Mouse (Mus musculus) forelimb bud, embryonic 11.5 days (tissue): Measurements from ENCODE around the gene Ifi211.
"Not testable (repeated sequence)": the region's sequence is repeated elsewhere in the genome, so short reads cannot be mapped to it uniquely, and the experiment has no call there.

Source experiments
- DNase-seq: peaks from one replicate; pipeline ENCODE4 v3.0.0-alpha.2; 2012; ENCODE audit warnings: low read depth, low spot score

The Ifi211 gene

GRCm38 (mm10) chr1:173912548-173913255, at the start of gene Ifi211:
Gene Ifi211 (minus strand): TSS chr1:173913046.
- not testable (repeated sequence) for DNase-seq

DNA sequence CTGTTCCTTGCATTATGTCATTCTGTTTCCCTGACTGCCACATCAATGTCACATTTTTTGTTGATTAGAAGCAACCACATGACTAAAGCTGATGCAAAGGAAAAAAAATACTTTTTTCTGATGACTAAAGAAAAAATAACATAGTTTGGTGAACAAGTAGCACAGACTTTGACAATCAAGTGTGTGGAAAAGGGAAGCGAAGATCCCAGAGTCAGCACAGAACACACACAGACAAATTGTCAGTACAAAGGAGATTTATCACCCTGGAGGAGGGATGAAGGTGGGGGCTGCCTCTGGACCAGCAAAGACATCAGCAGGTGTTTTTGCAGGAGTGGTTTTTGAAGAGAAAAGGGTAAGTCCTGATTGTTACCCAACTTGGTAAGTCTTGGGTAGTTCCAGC, 48.6 kb upstream of the Ifi211 start:
- not testable (repeated sequence) for DNase-seq

DNA sequence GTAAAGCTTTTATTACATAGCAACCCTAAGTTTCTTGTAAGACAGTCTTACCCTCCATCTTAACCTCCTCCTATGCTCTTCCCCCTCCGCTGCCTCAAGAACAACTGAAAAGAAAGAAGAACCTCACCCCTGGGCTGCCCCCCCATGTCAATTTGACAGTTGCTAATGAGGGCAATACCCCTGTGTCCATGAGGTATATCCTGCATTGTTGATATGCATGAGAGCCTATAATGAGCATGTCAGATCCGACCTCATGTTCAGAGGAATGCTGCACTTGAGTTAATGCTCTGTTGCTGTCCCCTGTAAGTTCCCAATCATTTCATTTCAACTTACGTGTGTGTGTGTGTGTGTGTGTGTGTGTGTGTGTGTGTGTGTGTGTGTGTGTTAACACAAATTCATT, 47.2 kb upstream of the Ifi211 start:
- DNase-seq: not testable (repeated sequence)

GRCm38 (mm10) chr1:173955839-173956527, 43.1 kb upstream of the Ifi211 start:
- not testable (repeated sequence) for DNase-seq

- DNase-seq: no peak
These were observed 42.4 kb upstream of the Ifi211 start for GRCm38 (mm10) chr1:173955071-173955796.

- DNase-seq: no peak
These were observed 40.7 kb upstream of the Ifi211 start for GRCm38 (mm10) chr1:173953563-173953962.

- not testable (repeated sequence) for DNase-seq
These were observed 36.2 kb upstream of the Ifi211 start for GRCm38 (mm10) chr1:173949044-173949443.

DNA sequence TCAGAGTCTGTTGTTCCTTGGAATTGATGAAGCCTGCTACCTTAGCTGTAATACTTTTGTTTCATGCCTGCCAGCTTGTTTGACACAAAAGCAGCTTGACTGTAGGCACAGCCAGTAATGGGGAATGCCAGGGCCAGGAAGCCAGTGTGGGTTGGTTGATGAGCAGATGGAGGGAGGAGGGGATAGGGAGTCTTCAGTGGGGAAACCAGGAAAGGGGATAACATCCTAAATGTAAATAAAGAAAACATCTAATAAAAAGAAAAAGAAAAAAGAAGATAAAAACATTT, 29.9 kb upstream of the Ifi211 start:
- DNase-seq: not testable (repeated sequence)

GRCm38 (mm10) chr1:173941924-173942779, 29.3 kb upstream of the Ifi211 start, which contains the start of the genes Mndal and Ifi203:
Gene Mndal (minus strand): TSS chr1:173942491.
Gene Ifi203 (minus strand): TSS chr1:173942672.
- not testable (repeated sequence) for DNase-seq

GRCm38 (mm10) chr1:173941522-173941921, 28.7 kb upstream of the Ifi211 start:
- DNase-seq: not testable (repeated sequence)

- DNase-seq: not testable (repeated sequence)
These were observed 6.4 kb upstream of the Ifi211 start for GRCm38 (mm10) chr1:173919279-173919678.

- no peak for DNase-seq
These were observed 1.7 kb upstream of the Ifi211 start for GRCm38 (mm10) chr1:173914559-173914958.

GRCm38 (mm10) chr1:173913256-173913791, 478 bp upstream of the Ifi211 start:
- not testable (repeated sequence) for DNase-seq

DNA sequence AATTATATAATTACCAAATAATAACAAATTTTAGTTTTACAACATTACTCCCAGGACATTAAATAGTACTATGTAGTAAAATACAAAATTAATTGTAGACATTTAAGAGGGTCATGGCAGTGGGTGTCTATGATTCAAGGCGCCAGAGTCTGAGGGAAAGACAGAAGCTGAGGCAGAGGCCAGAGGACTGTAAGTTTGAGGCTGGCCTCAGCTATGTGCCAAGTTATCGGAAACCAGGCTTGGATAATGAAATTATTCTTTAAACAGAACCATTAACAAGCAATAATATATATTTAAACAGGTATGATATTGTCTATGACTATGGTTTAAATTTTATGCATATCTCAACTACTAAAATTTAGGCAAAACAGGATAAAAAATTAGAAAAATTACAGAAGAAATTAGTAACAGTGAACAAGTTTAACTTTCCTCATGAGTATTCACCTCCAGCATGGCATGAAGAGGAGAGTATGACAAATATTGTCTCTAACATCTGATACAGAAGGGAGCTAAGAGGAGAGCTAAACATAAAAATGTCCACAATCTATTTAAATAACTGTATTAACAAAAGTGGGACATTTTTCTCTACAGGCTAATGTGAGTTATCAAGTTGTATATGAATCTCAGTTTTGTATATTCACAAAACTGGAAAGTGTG, 910 bp downstream of the Ifi211 start:
- DNase-seq: no peak

GRCm38 (mm10) chr1:173908390-173908789, 4.5 kb downstream of the Ifi211 start:
- DNase-seq: not testable (repeated sequence)

GRCm38 (mm10) chr1:173905885-173906284, 7.0 kb downstream of the Ifi211 start:
- not testable (repeated sequence) for DNase-seq

DNA sequence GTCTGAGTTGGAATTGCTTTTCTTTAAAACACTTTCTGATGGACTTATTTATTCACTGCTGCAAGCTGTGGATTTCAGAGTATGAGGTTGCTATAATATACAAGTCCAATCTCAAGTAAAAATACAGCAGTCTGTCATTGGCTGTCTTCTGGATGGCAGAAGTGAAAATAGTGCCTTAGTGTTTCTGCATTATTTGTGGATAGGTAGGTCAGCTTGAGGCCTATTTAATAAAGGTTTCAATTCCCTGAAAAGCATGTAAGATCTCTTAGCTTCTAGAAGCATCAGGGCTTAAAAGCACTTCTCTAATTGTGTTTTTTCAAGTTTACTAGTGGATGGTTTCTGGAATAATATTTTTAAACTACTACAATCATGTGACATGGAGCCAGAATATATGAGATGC, 23.1 kb downstream of the Ifi211 start:
- not testable (repeated sequence) for DNase-seq

DNA sequence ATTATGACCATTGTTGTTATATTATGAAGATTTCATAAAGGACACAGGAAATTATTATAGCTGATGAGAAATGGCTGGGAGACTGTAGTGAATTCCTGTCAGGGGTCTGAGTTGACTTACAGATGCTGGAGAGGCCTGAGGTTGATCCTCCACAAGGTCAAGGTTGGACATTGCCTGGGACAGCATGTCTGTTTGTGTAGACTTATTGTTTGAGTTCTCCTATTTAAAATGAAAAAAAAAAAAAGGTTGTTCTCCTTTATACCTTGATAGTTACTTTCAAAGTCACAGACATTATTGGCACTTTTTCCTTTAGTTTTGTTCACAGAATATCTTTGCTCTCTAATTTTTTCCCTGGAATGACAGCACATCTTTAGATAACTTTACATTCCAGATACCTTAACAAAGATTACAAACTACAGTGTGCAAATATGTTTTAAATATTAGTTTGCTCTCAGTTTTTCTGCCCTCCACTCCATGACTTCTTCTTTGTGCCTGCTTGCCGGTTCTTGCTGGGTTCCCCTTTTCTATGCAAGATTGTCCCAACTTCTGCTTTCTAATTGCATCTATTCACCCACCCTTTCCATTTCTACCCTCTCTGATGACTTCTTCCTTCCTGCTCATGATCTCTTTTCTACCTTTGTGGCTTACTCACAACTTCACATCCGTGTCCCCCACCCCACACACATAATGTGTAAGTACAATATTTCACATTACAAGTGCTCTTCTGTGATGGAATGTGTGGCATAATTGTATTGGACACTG, 25.6 kb downstream of the Ifi211 start:
- not testable (repeated sequence) for DNase-seq

DNA sequence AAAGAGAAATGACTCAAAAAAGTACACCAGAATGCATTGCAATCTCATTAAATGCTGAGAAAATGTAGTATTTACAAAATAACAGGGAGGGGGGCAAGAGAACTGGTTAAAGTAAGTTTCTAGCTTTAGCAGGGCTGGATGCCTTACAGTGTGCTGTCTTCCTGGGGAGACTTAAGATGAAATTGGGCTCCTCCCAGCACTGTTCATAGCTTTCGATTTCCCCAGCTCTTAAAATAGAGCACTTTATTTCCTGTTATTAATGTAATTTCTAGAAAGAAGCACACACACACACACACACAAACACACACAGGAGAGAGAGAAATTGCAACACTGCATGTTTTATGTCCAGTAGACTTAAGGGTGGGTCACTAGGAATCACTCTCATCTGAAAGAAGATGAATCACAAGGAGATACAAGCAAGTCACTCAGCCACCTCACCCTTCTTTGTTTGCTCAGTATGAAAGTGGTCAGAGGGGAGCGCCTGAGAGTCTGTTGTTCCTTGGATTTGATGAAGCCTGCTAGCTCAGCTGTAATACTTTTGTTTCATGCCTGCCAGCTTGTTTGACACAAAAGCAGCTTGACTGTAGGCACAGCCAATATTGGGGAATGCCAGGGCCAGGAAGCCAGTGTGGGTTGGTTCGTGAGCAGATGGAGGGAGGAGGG, 32.7 kb downstream of the Ifi211 start:
- not testable (repeated sequence) for DNase-seq
